Mouse (Mus musculus) cerebellum, adult 11 months (tissue): ENCODE results near the gene Lcorl.

ENCODE experiments used
- DNase-seq: peaks from one replicate; pipeline ENCODE4 v3.0.0; 2022

The Lcorl gene

DNA sequence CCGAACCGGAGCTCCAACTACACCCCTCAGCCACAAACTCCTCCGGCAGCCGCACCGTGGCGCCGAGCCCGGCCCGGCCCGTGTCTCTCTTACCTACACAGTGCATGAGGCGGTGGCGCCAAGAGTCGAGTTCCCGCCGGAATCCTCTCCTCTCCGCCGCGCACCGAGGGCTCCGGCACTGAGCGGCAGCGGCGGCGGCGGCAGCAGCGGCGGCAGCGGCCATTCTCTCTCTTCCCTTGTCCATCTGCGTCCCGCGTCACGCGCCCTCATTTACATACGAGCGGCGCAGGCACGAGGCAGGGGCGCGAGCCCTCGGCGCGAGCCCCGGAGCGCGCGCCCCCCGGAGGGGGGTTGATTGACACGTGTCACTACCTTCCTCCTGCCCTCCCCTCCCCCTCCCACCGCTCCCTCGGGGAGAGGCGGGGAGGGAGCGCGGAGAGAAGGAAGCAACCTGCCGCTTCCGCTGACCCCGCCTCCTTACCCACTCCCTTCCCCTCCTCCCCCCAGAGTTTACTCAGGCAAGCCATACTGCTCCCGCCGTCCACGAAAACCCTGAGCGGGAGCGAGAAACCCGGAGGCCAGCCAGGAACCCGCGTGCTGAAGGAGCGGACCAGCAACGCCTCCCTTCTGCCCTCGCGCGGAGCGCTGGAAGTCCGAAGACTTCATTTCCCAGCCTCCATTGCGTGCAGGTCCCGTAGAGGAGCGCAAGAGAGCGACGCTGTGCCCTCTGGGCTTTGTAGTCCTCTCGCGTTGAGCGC, at the start of gene Lcorl:
Gene Lcorl (minus strand): TSS at position 362 of the 758 bp plus-strand sequence.
- DNase-seq, result peak; percentile 94

DNA sequence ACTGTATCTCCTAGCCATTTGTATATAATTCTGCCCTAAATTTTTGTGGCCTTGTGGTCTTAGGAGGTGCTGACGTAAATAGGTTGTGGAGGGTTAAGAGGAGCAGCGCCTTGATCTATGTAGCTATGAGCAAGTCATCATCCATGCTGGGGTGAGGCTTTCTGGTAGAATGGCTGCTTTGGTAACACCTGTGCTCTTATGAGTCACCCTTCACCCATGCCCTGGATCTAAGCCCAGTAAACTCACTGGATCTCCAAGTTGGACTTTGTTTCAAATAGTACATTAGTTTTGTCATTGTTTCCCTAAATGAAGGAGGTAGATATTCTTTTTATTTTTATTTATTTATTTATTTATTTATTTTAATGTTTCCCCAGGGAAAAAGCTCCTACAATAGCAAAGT, 47.3 kb upstream of the Lcorl start:
- DNase-seq, result no peak

DNA sequence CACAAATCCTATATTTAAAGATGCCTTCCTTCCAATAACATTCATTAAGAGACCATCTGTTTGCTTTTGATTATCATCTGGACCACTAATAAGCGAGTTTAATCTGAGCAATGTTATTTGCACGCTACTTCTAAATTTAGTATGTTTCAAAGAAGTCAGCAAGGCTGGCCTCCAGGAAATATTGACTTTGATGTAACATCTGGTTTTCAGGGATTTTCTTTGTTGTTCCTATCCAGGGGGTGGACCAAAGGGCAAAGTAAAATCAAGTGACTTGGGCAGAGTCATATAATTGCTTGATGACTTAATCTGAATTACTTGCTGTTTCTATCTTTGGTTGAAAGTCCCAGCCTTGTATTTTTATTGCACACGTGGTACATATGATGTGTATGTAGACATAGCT, 45.8 kb upstream of the Lcorl start:
- no peak for DNase-seq

DNA sequence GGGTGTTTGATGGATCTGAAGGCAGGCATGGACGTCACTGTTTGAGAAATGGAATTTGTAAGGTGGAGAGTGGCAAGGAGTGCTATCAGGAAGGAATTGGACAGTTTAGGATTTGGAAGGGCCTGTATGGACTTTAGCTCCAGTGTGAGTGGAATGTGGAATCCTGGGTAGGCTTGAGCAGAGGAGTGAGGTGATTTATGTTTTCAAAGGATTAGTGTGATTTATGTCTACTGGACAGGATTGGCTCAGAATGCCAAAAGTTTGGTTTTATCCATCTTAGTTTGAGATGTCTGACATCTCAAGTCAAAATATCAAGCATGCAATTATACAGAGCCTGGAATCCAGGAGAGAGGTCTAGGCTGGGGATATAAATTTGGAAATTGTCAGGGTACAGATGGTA, 37.9 kb upstream of the Lcorl start:
- DNase-seq, result no peak

DNA sequence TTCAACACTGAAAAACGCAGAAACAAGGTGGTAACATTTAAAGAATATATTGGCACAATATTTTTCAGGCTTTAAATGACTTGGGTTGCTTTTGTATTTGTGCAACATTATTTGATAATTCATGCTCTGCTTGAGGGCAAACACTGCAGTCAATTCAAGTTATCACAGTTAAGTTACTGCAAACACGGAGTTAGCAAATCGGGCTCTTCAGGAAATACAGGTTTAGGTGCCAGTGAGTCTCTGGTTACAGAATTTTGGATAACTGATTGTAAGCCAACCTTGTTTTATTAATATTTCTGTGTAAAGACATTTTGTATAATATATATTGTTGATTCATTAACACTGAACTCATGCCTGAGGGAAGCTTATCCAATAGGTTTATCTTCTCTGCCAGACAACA, 36.3 kb upstream of the Lcorl start:
- DNase-seq, result no peak

DNA sequence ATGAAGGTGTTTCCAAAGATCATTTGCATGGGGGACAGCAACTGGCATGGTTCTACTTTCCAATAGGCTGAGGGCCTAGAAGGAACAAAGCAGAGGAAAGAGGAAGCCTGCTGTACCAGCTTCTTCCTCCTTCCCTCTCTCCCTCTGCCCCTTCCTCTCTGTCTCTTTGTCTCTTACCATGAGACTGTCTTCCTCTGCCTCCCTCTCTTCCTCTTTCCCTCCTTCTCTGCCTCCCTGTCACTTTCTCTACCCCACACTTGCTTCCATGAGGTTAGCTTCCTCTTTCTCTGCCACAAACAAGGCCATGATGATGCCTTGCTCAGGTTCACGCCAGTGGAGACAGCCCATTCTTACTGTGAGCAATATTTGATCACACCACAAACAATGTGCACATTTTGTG, 18.9 kb upstream of the Lcorl start:
- no peak for DNase-seq

DNA sequence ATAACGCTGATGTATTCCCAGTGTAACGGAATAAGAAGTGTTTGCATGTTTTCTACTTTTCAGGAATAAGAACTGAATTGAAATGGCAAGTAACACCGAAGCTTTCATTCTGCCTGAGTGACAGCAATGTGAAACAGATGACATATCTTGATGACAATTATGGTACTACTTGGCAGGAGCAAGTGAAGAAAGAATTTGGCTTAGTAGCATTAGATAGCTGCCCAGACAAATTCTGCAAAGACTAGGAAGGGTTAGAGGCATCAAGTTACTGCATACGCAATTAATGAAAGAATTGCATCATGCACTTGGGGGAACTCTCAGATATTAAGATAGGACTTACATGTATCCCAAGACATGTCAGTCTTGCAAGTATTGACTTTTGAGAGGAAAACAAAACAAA, 18.1 kb upstream of the Lcorl start:
- no peak for DNase-seq

DNA sequence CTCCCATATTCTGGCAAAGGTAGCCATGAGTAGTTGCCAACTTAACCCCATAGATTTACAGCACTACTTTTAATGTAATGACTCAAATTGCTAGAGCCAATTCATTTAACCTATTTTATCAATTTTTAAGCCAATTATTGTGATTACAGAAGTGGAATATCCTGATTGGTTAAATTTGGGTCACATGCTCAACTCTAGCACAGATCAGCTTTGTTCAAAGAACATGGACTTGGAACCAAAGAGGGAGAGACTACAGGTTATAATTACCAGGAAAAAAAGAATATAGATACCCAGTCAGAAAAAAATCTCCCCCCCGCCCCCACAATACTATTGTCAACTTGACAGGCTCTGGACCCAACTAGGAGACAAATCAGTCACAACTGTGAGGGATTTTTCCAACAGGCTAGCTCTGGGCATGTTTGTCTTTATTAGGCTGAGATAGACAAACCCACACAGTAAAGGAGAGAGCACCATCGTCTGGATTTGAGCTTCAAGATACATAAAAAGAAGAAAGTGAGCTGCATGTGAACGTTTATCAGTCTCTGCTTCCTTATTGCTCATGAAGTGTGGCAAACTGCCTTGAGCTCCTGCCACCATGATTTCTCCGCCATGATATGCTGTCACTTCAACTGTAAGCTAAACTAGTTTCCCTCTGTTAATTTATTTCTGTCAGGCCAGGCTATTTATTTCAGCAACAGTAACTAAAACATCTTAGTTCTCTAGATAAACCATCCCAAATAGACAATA, 17.0 kb upstream of the Lcorl start:
- DNase-seq, result no peak

DNA sequence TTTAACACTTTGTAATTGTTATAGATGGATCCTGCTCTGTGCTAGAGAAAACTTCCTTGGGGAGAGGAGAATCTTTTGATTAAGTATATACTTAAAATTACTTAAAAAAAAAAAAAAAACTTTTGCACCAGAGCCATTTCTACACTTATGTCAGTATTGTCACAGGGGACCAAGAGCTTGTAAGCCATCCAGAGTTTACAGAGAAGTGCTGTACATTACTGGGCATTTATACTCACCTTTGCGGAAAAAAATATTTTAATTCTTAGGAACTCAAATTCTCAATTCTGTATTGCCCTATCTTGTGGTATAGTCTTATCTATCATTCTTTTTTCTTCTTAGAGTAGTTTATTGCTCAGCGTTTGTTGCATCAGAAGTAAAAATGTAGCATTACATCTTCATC, 953 bp upstream of the Lcorl start:
- no peak for DNase-seq

DNA sequence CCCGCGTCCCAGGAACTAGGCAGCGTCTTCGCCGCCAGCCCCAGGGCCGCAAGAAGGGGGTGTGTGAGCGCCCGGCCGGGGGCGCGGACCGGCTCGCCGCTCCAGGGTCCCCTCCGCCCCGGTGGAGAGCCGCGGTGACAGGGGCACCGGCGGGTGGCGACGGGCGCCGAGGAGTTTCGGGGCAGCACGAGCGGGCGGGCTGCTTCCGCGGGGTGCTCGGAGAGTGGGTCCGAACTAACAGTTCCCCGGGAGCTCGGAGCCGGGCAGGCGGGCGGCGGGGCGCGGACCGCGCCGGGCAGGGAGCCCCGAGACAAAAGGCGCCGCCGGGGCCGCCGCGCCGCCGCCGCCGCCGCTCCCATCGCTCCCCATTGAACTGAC, 550 bp downstream of the Lcorl start:
- DNase-seq, result no peak

DNA sequence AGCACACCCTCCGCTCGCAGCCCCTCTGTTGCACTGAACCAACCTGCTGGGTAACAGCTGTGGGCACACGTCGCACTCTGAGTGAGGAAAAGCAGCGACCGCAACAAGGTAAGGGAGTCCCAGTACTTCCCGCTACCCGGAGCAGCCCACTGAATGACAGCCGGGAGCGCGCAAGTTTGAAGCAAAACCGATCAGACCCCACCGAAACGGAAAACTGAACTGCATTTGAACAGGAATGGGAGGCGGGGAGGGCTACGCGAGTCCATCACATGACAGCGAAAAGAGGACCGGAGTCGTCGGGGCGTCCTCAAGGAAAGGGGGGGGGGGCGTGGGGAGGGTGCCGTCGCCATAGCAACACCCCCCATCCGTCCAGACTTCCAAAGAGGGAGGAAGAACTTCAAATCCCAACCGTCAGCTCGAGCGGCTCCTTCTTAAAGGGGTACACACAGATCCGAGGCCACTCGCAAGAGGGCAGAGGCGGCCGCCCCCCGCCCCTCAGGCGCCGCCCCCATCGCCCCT, 1.1 kb downstream of the Lcorl start:
- peak; percentile 42 for DNase-seq

DNA sequence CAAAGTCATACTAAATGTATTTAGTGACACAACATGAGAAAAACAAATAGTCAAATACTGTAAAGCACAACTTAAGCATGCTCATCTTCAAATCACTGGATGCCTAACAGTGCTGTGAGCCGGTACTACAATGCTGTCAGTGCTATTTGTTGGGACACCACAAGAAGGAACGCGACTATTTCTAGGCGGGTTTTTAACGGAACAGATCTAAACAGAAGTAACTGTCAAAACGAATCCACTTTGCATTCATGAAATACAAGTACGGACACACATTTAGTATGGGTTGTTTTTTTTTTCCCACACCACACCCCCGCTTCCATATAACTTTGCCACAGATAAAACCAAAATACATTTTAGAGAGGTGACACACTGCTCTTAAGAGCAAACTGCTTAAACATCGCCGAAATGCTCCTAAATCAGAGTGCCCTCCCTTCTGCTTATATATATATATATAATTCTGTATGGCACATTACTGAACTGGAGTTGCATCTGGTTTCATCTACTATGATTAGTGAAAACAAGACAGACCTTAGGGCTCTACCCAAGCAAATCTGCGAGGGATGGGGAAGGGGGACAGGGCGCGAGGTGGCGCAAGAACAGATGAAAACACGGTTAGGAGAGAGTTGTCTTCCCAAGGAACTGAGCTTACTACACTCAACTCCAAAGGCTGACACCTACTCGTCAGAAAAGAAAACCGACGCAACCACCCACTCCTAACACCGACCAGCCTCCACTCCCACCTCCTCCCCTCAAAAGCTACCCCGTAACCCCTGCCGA, 1.7 kb downstream of the Lcorl start:
- no peak for DNase-seq

DNA sequence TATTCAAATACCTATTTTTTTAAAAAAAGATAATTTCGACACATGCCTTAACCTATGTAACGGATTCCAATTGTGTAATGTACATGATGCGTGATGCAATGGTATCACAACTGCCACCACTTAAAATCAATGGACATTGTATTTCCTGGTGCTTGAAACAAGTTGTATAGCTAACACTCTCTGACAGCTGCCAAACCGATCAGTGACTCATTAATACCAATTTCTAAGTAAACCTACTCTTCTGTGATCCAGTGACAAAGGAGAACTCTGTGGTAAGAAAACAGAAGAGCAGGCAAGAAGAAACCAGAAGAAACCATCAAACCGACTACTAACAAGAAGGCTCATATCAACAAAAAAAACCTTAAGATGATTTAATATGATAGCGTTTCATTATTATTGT, 12.7 kb downstream of the Lcorl start:
- no peak for DNase-seq

DNA sequence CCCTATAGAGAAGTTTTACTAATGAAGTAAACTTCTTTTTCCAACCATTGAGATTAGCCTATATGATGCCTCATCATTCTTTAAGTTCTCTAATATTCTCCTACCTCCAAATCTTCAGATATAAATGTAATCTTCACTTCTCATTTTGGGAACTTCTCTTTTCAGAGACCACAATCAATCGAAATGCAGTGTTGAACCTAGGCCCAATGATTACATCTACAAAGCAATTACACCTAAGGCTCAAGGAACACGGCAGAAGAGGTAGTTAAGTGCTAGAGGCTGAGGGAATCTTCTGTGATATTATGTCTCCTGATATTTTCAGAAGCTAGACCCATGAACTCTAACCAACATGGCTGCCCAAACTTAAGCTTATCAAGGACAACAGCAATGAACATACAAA, 22.3 kb downstream of the Lcorl start:
- no peak for DNase-seq

DNA sequence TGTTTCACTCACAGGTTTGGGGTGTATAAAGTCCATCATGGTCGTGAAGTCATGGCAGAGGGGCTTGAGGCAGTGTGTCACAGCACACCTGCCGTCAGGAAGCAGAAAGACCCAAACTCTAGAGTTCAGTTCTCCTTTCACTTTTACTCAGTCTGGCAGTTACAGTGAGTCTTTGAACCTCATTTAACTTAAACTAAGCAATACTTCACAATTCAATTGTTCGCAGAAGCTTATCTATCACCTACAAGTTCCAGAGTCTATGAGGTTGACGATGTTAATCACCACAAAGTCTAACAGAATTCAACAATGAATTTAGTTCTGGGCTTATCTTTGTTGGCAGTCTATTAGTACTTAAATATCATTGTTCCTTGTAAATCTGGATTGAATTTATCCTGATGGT, 45.9 kb downstream of the Lcorl start:
- no peak for DNase-seq

DNA sequence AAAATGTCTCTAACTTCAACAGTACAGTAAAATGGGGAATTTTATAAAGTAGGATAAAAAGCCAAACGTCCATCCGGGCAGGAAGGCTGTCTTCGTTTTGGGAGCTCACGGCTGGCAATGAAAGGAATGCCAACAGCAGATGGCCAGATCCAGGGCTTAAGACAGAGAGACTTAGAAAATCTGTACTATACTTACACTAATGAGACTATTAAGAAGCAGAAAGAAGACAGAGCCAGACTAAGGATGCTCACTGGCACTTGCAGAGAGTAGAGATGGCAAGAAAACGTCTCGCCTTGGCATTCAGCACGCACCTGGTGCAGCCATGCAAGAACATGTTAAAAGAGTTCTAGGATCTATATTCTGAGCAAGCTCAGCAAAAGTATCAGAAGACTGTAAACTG, 65.6 kb downstream of the Lcorl start:
- no peak for DNase-seq

DNA sequence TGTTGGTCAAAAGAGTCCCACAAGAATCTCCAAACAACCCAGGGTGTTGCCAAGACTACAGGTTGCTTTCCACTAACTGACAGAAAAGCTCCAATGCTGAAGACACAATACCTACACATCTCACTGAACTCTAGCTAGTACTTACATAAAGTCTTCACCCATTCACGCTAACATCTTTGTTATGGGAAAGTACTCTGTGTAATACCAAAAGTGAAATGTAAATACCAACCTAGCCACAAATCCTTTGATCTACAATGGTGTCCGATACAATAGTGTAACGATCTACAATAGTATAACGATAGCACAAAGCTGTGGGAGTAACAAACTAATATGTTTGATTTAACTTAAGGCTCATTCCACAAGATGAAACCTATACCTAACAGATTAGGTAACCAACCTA, 67.2 kb downstream of the Lcorl start:
- no peak for DNase-seq

DNA sequence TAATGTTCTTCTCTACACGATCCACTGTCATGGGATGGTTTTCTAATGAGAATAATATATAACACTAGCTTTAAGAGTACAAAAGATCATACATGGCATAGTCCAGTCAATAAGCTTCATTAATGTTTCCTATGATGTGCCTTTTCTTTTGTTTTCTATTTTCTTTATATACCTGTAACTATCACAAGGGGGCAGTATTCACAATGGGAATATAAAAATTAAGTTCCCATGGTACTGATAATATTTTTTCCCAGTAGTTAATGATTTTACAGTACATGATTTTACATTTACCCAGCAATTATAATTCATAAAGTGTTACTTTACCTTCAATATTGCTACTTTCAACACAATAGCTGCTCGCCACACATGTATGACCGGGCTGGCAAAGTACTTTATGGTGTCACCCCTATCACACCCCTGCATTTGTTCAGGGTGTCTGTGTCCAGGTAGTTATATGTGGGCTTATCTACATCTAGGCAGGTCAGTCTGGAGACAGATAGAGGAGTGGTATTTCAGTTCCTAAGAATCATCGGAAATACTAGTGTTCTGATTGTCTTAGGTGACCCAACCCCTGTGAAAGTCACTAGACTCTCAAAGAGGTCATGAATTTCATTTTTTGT, 99.8 kb downstream of the Lcorl start:
- no peak for DNase-seq

DNA sequence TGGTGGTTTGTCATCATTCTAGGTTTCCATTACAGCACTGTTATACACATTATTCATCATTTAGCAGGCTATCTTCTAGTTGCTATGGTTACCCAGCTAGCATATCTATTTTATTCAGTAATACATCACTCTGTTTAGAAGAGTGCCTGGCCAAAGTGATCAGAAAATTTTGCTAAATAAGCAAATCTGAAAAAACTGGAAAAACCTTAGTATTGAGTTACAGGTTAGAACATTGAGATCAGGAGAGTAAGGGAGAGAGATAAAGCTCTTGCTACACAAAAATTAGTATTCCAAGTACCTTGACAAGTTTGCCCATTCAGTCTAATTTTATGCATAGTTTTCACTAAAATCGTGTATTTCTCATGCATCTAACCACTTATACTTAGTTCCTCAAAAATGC, 119.5 kb downstream of the Lcorl start:
- no peak for DNase-seq

DNA sequence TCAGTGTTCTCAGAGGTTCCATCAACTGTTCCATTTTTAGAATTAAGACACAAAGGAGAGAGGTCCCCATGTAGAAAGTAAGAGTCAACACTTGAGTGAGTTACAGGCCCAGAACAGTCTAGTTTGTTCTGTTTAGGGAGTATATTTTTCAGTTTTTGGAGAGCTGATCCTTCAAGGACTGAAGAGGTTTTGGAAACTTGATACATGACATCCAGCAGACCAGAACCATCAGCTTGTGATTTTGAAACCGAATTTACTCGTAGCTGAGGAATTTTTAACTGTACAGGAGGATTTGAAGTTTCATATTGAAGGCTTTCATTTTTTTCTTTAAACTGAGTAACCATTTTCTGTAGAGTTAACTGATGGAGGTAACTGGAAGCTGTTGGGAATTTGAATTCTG, 123.7 kb downstream of the Lcorl start:
- no peak for DNase-seq

DNA sequence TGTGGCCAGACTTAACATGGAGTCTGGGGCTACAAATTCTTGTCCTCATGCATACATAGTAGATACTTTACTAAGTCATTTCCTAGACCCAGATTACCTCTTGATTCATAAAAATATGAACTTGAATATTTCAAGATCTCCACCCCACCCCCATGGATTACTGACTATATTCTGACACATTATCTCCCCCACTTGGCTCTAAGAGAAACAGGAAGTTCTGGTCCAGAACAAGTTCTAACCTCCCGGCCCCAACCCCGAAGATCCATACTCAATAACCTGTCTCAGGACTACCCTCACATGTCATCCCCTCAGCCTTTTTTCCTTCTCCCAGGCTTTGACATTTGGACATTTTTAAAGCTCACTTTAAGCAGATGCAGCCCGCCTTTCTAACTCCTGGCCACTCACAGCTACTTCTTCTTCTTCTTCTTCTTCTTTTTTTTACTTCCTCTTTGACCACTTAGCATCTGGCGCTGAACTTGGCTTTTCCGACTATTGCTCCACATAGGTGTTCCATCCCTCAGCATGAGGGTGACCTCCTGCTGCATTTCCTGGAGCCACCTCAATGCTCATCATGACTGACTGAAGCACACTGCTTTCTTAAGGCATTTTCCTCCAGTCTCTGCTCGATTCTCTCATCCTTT, 138.4 kb downstream of the Lcorl start:
- no peak for DNase-seq

DNA sequence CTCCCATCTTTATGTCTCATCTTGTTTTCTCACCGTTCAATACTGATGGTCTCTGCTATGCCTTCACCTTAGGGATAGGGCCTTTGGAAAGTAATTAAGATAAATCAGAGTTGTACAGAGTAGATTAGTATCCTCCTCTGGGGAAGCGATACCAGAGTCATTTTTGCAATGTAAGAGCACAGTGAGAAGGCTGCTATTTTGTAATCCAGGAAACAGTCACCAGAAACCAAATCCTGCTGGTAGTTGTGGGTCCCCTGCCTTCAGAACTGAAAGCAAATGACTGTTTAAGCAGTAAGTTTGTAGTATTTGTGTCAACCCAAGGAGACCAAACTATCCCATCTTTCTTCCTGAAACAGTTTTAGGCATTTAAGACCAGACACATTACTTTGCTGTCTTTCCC, 147.8 kb downstream of the Lcorl start:
- no peak for DNase-seq

DNA sequence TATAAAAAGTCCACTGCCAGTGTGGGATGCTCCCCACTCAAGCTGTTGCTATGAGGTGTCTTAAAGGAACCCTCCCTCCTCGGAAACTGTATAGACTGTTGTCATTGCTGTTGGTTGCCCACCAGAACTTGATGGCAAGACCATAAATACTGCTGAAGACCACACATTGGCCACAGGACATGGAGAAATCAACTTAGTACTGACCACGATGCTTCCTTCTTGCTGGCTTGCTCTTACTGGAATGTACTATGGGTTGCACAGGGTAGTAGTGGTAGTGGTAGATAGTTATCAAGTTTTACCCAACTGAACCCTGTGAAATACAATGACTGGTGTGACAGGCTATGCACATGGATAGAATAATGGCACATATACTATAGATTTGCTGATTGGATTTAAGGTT, 150.6 kb downstream of the Lcorl start:
- no peak for DNase-seq
